Mouse (Mus musculus) lung, postnatal 4 days (tissue): ENCODE measurements around the gene Urah.

Experiments
- DNase-seq, 2 experiments: peaks; one replicate each; pipeline ENCODE4 v3.0.0; 2021

Gene Urah

DNA sequence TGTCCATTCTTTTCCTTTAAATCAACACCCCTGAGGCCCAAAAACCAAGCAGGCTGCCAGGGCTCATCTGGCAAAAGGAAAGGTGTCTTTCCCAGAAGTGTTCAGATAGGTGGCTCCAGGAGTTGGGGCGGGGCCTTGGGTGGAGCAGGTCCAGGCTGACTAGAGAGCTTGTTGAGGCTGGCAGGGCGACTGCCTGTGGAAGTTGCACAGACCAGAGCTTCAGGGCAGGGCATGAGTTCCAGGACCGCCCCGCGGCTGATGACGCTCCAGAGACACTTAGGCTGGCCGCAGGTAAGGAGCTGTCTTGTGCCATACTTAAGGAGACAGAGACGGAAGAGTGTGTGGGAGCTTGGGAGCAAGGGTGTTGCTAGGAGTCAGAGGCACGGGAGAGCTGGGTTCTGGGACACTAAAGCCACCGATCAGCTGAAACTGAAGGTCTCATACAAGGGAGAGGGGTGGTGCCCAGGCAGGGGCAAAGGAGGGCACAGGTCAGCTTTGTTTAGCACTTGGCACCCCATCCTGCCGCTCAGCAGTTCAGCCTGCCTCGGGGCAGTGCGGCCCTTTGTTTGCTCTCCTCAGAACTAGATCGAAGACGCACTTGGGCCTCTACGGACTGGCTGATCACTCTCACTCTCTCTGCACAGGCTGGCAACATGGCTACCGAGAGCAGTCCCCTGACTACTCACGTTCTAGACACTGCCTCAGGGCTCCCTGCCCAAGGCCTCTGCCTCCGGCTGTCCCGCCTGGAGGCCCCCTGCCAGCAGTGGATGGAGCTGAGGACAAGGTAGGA lies at the start of gene Urah:
TSS of gene Urah (plus strand) at position 51 of the 790 bp plus-strand sequence.
- DNase-seq = peak; percentile 36 to 68

DNA sequence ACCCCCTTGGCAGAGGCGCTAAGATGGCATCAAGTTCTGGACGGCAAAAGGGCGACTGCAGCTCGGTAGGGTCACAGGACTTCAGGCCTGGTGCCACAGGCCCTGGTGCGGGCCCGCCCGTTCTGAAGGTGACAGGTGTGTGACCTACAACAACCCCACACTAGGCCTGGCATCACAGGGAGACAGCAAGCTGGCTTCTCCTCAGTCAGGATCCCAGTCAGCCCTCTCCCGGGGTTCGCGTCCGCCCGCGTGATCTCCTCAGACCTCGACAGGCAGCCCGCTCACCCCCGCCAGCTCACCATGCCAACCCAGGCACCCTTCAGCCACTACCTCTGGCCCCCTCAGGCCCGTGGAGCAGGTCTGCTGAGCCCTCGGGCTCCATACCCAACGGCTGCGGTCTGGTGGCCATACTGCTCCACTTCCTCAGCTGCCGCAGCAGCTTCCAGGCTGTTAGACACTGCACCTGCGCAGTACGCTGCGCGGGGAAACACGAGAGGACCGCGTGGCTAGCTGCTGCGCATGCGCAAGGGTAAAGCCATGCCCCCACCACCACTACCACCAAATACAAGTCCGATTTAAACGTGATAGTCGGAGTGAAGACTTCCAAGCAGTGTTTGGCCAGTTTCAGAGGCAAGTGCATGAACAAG lies 47.3 kb upstream of the Urah start, which contains the start of gene Syce1:
TSS of gene Syce1 (minus strand) at position 447 of the 647 bp plus-strand sequence.
- no peak for DNase-seq

DNA sequence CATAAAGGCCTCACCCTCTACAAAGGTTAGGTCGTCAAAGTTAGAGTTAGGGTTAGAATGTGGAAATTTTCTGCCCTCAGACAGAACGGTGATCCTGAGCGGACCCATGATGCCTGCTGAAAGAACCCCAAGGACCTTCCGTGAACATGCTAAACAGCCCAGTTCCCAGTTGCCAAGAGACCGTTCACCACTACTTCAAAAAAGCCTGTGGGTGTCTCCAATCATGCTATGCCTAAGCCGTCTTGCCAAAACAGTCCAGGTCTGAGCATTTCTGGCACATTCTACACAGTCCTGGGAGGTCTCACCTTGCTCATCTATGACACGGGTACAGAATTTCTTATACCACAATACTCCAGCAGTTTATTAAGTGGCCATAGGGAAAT lies 46.8 kb upstream of the Urah start:
- no peak for DNase-seq

DNA sequence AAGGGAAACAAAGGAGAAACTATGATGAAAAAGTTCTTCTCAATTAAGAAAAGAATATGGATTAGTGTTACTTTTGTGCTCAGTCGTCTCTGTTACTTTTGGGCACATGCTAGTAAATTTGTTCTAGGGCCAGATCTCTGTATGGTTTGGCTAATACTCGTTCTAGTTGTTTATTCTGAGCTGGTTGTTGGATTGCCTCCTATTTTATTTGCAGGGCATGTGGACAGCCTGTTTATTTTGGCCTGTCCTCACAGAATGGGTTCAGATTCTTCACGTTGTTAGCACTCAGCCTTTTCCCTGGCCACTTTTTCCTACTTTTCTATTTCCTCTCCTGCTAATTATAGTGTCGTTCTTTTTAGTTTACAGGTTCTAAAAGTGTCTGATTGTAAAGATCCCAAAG lies 41.3 kb upstream of the Urah start:
- no peak for DNase-seq

DNA sequence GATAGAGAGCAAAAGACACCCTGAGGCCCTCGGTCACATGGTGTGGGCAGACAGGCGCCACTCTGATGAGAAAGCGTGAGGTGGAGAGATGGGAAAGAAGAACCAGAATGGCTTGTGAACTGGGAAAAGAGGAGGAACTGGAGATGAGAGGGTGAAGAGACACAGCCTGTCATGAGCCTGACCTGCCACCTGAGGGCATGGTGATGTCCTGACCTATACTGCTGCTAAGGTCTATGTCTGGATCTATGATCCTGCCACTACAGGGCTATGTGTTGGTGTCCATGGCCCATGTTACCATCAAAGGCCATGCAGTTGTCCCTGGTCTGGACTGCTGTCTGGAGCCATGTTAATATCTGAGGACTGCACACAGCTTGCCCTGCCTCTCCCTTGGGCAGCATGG lies 37.2 kb upstream of the Urah start:
- no peak for DNase-seq

DNA sequence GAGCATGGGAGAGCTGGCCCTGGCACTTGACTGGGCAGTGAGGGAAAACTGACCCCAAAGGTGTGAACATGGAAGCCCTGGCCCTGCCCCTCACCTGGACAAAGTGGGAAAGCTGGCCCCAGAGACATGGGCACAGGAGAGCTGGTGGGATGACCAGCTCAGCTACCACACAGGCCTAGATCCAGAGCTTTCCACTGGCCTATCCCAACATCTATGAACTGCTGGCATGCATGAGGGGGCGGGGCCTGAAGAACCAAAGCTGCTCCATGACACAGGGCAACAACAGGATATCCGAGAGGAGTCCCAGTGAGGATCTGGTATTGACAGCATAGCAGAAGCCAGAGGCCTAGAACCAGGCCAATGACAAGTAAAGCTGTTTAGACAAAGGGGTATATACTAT lies 36.6 kb upstream of the Urah start:
- DNase-seq = no peak

DNA sequence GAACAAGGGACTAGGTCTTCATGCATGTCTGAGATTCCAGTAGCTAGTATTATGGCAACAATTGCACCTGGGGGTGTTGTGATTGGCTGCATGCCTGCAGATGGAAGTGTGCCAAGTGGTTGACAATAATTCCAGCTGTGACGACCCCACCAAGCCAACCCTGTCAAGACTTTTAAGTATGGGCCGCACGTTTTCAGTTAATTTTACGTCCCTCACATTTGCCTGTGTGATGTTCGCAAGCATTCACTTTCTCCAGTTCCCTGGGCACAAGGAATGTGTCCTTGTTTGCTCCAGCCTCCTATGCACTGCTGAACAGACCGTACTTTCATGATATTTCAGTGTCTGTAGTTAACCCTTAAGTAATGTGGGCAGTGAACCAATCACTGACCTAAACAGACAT lies 32.2 kb upstream of the Urah start:
- DNase-seq = no peak

DNA sequence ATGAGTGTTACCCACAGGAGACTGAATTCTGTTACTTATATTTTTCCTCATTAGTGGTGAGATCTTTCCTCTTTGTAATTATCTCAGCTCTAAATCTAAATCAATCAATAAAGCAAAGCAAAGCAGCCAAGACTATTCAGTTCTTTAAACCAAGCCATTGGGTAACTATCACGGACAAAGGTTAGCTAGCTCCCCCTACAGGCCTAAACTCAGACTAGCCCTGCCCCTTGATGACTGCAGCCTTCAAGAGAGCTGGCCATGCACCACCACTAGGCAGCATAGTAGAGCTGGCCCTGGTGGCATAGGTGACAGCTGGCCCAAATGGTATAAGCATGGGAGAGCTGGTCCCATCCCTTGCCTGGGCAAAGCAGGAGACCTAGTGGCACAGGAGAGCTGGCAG lies 29.1 kb upstream of the Urah start:
- peak; percentile 32 to 45 for DNase-seq

DNA sequence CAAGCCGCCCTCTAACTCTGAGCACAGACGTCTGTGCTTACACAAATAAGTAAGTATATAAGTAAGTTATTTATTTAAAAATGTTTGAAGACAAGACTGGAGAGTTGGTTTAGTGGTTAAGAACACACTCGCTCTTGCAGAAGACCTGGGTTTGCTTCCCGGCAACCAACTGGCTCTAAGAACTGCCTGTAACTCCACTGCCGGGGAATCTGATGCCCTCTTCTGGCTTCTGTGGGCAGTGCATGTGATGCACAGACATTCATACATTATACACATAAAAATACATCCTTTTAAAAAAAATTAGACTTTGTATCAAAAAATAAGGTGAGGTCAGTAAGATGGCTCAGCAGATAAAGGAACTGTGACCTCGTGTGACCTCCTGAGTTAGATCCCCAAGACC lies 24.3 kb upstream of the Urah start:
- DNase-seq = no peak

DNA sequence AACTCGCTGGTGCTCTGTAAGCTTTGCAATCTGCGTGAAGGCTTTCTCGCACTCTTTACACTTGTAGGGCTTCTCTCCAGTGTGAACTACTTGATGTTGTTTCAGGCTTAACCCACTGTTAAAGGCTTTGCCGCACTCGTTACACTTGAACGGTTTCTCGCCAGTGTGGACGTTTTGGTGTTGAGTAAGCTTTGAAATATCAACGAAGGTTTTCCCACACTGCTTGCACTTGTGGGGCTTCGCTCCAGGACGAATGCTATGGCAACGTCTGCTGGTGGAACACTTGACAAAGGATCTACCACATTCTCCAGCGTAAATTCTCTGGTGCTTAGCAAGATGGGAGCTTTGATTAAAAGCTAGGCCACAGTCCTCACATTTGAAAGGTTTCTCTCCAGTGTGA lies 23.1 kb upstream of the Urah start:
- DNase-seq = no peak

DNA sequence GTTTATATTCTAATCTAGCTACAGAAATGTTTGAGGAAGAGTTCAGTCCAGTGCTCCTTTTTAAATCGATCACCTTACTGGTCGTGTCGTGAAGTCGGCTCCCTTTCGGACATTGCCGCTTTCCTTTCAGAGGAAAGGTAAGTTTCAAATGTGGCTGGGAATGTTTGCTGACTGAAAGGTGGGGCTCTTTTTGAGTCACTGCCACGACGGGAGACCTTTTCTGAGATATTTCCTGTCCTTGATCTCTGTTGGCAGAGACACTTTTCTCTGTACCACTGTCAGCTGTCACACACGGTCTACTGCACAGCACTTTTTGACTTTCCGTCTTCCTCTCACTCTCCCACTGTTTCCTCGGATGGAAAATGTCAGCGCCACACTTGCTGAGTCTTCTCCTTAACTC lies 22.0 kb upstream of the Urah start:
- no peak for DNase-seq

DNA sequence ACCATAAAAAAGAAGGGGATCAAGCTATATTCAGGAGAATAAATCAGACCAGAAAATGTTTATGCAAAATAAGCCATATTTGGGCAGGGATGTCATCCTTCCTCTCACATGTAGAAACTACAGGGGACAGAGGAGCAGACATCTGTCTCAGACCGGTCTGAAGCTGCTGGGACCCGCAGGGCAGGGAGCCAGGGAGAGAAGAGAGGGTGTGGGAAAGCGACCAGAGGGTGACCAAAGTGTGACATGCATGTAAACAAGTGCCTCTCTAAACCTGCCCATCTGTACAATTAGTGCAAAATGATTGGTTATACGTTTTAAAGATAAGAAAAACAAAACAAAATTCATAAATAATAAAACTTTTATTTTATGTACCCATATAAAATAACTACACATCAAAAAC lies 14.6 kb upstream of the Urah start:
- no peak for DNase-seq

DNA sequence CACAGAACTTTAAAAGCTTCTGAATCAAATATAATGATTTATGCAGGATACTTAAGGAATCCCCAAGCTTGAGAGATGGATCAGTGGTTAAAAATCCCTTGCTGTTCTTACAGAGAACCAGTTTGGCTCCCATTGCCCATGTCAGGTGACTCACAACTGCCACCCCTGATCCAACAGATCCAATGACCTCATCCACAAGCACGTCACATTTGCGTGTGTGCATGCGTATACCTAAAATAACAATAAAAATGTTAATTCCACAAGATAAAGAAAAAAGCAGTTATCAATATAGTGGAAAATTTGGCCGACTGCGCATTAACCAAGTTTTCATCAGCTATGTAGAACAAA lies 13.5 kb upstream of the Urah start:
- DNase-seq = no peak

DNA sequence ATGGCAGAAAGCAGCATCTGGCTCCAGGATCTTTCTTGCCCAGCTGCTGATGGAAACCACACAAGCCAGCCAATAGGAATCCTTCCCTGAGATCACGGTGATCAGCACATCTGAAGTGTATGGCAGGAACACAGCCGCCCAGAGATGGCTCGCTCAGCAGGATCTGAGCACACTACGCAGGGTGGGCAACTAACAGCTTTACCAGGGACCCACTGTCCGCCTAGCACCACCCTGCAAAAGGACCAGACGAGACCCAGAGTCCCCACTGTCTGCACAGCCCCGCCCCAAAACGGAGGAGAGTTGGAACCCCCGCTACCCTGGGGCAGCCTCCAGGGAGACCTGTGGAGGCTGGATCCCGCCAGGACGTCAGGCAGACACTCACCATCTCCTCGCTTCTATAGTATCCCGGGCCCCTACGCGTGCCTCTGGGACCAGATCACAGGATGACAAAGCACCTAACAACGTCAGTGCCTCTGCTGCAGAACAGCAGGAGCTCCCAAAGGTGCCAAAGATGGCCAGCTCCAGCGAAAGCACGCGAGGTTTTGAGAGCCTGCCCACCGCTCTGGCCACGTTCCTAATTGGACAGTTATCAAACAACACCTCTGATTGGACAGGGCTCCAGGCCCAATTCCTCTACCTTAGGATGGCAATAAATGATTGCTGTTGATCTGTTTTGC lies 13.0 kb upstream of the Urah start, which contains the start of gene Zfp941:
TSS of gene Zfp941 (minus strand) at position 526 of the 677 bp plus-strand sequence.
- DNase-seq = peak in 1 of 2 experiments; percentile 21

DNA sequence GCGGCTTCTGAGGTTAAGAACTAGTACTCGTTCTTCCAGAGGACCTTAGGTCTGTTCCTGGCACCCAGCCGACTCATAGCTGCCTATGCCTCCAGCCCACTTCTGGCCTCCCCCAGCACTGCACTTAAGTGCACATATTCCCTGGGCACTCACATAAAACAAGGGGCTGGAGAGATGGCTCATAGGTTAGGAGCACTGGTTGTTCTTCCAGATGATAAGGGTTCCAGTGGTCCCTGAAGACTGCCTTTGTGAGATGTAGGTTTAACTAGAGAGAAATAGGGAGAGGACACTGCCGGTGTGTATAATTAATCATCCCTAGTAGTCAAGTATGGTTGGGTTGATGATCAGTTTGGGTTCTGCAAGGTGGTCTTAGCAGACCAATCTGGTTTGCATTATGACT lies 12.1 kb upstream of the Urah start:
- DNase-seq = no peak

DNA sequence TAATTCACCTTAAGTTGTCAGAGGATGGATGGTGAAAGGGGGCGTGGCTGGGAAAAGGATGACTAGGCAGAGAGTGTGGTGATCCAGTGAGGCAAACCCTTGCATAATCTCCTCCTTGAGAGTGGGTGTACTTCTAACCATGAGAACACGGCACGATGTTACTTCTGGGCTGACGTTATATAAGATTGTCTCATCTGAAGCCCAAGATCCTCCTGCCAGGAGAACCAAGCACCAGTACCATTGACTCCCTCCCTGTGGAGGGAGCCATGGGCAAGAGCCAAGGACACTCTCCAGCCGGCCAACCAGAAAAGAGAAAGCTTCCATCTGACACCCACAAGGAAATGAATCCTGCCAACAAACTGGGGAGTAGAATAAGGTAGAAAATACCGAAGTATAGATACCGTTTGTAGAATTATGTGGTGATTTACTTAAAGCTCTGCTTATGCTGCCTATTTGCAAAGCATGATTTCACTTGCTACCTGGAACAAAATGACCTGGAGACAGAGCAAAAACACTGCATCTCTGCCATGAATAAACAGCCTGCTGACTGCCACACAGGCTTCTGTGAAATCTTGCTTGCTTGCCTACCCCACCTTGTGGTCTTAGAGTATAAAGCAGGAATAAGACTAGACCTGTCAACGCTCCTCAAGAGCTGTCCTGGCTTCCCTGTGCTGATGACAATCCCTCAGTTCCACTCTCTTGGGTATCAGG lies 6.5 kb upstream of the Urah start:
- peak in 1 of 2 experiments; percentile 13 for DNase-seq

DNA sequence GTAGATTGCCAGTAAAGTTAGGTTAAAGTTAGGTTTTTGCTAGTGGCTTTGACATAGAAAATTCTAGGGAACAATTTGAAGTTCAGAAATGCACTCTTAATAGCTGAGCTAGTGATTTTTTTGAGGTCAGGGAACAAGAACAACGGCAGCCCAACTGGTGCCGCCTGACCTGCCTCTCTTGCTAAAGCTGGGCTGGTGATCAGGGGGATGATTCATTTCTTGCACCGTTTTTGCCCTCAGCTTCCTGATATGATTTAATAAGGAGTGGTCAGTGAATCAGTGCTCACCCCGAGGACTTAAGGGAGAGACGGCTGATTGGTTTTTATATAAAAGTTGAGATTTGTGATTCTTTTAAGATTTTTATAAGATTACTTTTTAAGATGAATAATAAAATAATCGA lies 3.4 kb upstream of the Urah start:
- DNase-seq = peak in 1 of 2 experiments; percentile 2

DNA sequence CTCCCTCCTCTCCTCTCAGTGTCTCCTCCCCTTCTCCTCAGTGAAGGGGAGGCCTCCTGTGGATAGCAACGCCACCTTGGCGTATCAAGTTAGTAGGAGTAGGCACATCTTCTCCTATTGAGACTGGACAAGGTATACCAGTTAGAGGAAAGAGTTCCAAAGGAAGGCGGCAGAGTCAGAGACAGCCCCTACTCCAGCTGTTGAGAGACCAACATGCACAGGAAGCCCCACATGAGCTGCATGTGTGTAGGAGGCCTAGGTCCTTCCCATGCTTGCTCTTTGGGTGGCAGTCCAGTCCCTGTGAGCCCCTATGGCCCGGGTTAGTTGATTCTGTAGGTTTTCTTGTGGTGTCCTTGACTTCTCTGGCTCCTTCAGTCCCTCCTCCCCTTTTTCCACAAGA lies 1.5 kb upstream of the Urah start:
- peak in 1 of 2 experiments; percentile 2 for DNase-seq

DNA sequence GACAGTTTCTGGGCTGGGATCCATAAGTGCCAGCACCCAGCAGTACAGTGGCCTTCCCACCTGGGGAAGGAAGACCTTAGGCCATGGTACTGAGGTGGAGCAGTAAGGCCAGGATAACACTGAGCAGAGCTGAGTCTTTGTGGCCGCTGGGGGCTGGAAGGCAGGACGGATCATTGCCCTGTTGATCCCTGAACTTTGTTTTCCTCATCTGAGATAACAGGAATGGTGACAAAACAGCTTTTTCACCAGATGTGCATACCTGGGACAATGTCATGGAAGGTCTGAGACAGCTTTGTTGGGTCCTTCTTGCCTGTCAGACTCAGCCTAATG lies 905 bp downstream of the Urah start:
- DNase-seq = no peak

DNA sequence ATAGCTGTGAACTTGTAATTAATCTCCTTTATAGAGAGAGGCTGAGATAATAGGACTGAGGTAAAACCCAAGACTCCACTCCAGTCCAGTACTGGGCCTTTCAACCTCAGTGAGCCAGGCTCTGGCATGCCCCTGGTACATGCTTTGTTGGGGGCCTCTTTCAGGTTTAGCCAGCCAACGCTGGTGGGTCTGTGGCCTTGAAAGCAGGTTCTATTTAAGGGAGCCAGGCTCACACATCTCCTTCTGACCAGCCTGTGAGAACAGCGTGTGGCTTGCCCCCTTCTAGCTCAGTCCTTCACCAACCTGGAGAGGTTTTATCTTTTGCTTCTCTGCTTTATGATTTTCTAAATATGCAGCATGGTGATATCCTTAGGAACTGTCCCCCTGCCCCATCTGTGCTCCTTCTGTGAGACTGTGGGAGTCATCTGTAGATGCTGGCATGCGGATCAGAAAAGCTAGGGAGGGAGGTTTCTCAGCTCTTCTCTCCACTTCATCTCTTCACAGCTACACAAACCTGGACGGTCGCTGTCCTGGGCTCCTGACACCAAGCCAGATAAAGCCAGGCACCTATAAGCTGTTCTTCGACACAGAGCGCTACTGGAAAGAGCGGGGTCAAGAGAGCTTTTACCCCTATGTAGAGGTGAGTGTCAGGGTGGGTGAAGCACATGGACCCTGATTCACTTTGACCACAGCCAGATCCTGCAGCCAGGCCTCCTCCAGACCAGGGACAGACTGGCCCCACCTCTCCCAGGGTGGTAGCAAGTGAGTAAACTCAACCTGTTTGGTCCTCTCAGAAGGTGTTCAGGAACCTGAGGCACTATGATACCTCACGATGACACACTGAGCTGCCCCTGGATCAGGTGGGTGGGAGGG lies 1.7 kb downstream of the Urah start:
- peak in 1 of 2 experiments; percentile 2 for DNase-seq

DNA sequence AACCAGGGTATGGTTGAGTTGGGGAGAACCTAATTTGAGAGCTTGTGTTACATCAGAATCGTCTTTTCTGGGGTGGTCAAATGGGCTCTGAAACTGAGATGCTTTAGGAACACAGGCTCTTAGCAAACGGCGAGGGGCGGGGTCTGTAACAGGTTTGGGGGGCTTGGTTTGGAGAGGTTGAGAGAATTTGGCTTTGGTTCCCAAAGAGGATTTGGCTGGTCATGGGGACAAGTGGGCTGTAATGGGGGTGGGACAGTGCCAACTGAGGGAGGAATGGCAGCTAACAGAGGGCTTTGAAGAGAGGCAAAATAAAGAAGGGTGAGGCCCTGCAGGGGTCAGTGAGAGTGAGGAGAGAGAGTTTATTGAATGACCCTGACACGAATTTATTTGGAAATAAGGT lies 4.7 kb downstream of the Urah start:
- DNase-seq = peak in 1 of 2 experiments; percentile 2
